In genomic region chr7:134381407-134381861, GRCm38 (mm10) we compare ENCODE assay signal across 8 mouse cellular contexts. TPM values are rescaled to one million over a fixed set of nuclear protein-coding genes. Genes with fewer than 3 reads are reported as not detected.
DNase-seq lines count a peak whose midpoint lies in the region; ATAC-seq and TF ChIP-seq lines count a peak whose summit lies in the region.

No protein-coding gene starts in this region.

- no peak overlapping the region for H3K4me3 ChIP-seq in midbrain, embryonic 10.5 days
- H3K4me3 ChIP-seq in midbrain, embryonic 15.5 days: no peak overlapping the region
- H3K4me3 ChIP-seq in lung, adult 2 months (replicated peaks; ENCODE audit: extremely low read depth, low read depth, low read length): no peak overlapping the region

- H3K27me3 ChIP-seq in midbrain, embryonic 10.5 days (ENCODE audit: low read depth, poor library complexity, severe bottlenecking): no peaks in the 10 kb centered on the region
- H3K27me3 ChIP-seq in midbrain, embryonic 15.5 days (replicated peaks): no peaks in the 10 kb centered on the region

- H3K9me3 ChIP-seq in midbrain, embryonic 10.5 days (replicated peaks): no peaks in the 10 kb centered on the region
- no peaks in the 10 kb centered on the region for H3K9me3 ChIP-seq in midbrain, embryonic 15.5 days

- H3K4me1 ChIP-seq in midbrain, embryonic 10.5 days: peaks cover 5% of the 10 kb centered on the region; the same call in 1 of the 2 replicates
- H3K4me1 ChIP-seq in midbrain, embryonic 15.5 days: no peaks in the 10 kb centered on the region
- H3K4me1 ChIP-seq in lung, adult 2 months (ENCODE audit: control insufficient read depth, insufficient read depth, low read length): no peaks in the 10 kb centered on the region

- no peak for TF ChIP-seq POLR2A in lung, adult 2 months (IDR thresholded peaks at IDR 0.05; ENCODE audit: borderline replicate concordance, extremely low read depth, low read depth, low read length)

- ATAC-seq in midbrain, embryonic 15.5 days (replicated peaks): no peak
- no peak for ATAC-seq in activated CD4-positive, CD25-positive, alpha-beta regulatory T cell, adult 4 months

- no peak overlapping the region for H3K9ac ChIP-seq in midbrain, embryonic 15.5 days

- intact Hi-C loops in gastrocnemius, postnatal 14 days (cut with DNase I; ENCODE audit: low total_unique reads): no loop called here

- TF ChIP-seq CTCF in lung, adult 2 months (IDR thresholded peaks at IDR 0.05; ENCODE audit: insufficient read depth, low read length): no peak

- 57% methylated on average over 4 of the region's 4 CpGs for WGBS in midbrain, embryonic 10.5 days
- WGBS in midbrain, embryonic 15.5 days: 36% methylated on average over 4 of the region's 4 CpGs
- 11% methylated on average over 4 of the region's 4 CpGs for WGBS in lung, adult 2 months

- H3K4me2 ChIP-seq in midbrain, embryonic 15.5 days: no peak overlapping the region

- H3K27ac ChIP-seq in midbrain, embryonic 10.5 days (replicated peaks): no peak overlapping the region
- no peak overlapping the region for H3K27ac ChIP-seq in midbrain, embryonic 15.5 days

- peak; percentile 17 for DNase-seq in midbrain, embryonic 10.5 days (ENCODE audit: low spot score)
- peak; percentile 31 for DNase-seq in cerebellum, adult 11-12 months
- DNase-seq in gastrocnemius, postnatal 14 days: peak; percentile 49
- peak; percentile 73 to 81 for DNase-seq in kidney, postnatal 4 days
- DNase-seq in lung, adult 2 months: peak; percentile 77
- DNase-seq in spleen, postnatal 36 days (ENCODE audit: low spot score in 2 of 2): peak; percentile 6 to 35

- no peaks in the 10 kb centered on the region for H3K36me3 ChIP-seq in midbrain, embryonic 10.5 days
- no peaks in the 10 kb centered on the region for H3K36me3 ChIP-seq in midbrain, embryonic 15.5 days (replicated peaks)

RNA-seq across cellular contexts. Expression of gene D7Ertd443e, which starts 4.0 kb away (rescaled TPM):
- polyA plus RNA-seq in midbrain, embryonic 10.5 days (2016; fragmentation: Nextera tagmentation; extraction: Ambion mirVana): not detected in 2 replicates
- 0.20 and 0.27 TPM in 2 replicates for polyA plus RNA-seq in midbrain, embryonic 15.5 days (2015; fragmentation: Nextera tagmentation; extraction: Ambion mirVana)
- total RNA-seq in gastrocnemius, postnatal 14 days (2021): not detected
- 0.16 and 0.22 TPM in 2 replicates for polyA plus RNA-seq in lung, adult 2 months (2012; rRNA removed)
- not detected for polyA plus RNA-seq in activated CD4-positive, CD25-positive, alpha-beta regulatory T cell, adult 4 months (2017; shearing (Covaris generic))

Comparison
In these comparisons a context has a peak if more than half of its experiments do, and no peak if none do; other contexts are left out.
1. DNase-seq: peak in every context shown above with its lines; median percentile 77 in kidney, postnatal 4 days; 77 in lung, adult 2 months; 49 in gastrocnemius, postnatal 14 days; 31 in cerebellum, adult 11-12 months; 20 in spleen, postnatal 36 days; 17 in midbrain, embryonic 10.5 days.